In the genomic region with DNA sequence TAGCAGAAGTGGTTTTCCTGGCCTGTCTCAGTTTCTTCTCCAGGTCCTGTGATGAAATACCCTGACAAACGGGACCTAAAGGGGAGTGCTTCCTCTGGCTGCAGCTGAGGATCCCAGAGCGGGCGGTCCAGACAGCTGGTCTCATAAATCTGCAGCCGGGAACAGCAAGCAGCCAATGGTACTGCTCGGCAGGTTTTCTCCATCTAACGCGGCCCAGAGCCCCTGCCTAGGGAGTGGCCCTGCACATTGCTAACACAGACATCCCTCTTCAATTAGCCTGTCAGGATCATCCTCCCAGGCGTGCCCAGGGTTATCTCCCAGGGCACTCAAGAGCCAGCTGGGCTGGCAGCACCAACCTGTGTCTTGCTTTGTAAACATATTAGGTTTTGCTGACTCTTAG, we compare ENCODE assay signal across 12 mouse cellular contexts. TPM values are rescaled to one million over a fixed set of nuclear protein-coding genes. Genes with fewer than 3 reads are reported as not detected.
DNase-seq lines count a peak whose midpoint lies in the region; ATAC-seq and TF ChIP-seq lines count a peak whose summit lies in the region.
"Had no signal": no experiment of that assay in that cellular context is flagged by ENCODE, and none has a peak within 500 bp of the region (broad histone marks: within the 10 kb centered on the region; RNA-seq: fewer than 3 reads in every experiment).

No protein-coding gene starts in this region.

- no peaks in the 10 kb centered on the region for H3K9me3 ChIP-seq in kidney, postnatal 0 days (replicated peaks; ENCODE audit: low read length)
- 0 out of 2 replicates have a peak, but pooled peaks cover 2% of the 10 kb centered on the region for H3K9me3 ChIP-seq in embryonic facial prominence, embryonic 10.5 days
- no peaks in the 10 kb centered on the region for H3K9me3 ChIP-seq in hindbrain, embryonic 16.5 days (ENCODE audit: control insufficient read depth, low read length)
- no peaks in the 10 kb centered on the region for H3K9me3 ChIP-seq in neural tube, embryonic 11.5 days (ENCODE audit: control insufficient read depth, low read length)
- no peaks in the 10 kb centered on the region for H3K9me3 ChIP-seq in forebrain, embryonic 10.5 days

- no peak overlapping the region for H3K4me3 ChIP-seq in kidney, postnatal 0 days (replicated peaks; ENCODE audit: low read depth, low read length)
- no peak overlapping the region for H3K4me3 ChIP-seq in embryonic facial prominence, embryonic 10.5 days
- H3K4me3 ChIP-seq in hindbrain, embryonic 16.5 days (ENCODE audit: low read length), result no peak overlapping the region
- H3K4me3 ChIP-seq in neural tube, embryonic 11.5 days (ENCODE audit: low read depth, low read length), result no peak overlapping the region
- H3K4me3 ChIP-seq in forebrain, embryonic 10.5 days, result no peak overlapping the region

- 12% methylated on average over 8 of the region's 8 CpGs for WGBS in kidney, postnatal 0 days
- 48% methylated on average over 8 of the region's 8 CpGs for WGBS in embryonic facial prominence, embryonic 10.5 days
- 24% methylated on average over 8 of the region's 8 CpGs for WGBS in hindbrain, embryonic 16.5 days
- WGBS in neural tube, embryonic 11.5 days, result 1% methylated on average over 8 of the region's 8 CpGs
- WGBS in forebrain, embryonic 10.5 days, result 58% methylated on average over 8 of the region's 8 CpGs

- DNase-seq in kidney, postnatal 0 days (ENCODE audit: low spot score), result peak; percentile 84
- no peak for DNase-seq in kidney, adult 8-10 months
- peak; percentile 36 for DNase-seq in embryonic facial prominence, embryonic 10.5 days (ENCODE audit: low spot score)
- DNase-seq in neural tube, embryonic 11.5 days (ENCODE audit: low spot score), result peak; percentile 71
- DNase-seq in layer of hippocampus, adult 18-20 months (ENCODE audit: low spot score in 2 of 2), result no peak
- DNase-seq in heart, adult 9 months (ENCODE audit: low spot score in 2 of 2), result no peak
- no peak for DNase-seq in forebrain, embryonic 10.5 days (ENCODE audit: extremely low spot score, low spot score)
- DNase-seq: adrenal gland, postnatal 36 days; cerebellum, postnatal 25 days; kidney, postnatal 10 days; lung, postnatal 14 days had no signal

- ATAC-seq in kidney, postnatal 0 days (replicated peaks; ENCODE audit: low FRiP score, low read depth), result peak; percentile 59; the same call in 1 of the 2 replicates
- ATAC-seq in hindbrain, embryonic 16.5 days, result peak; percentile 48
- peak; percentile 88 for ATAC-seq in neural tube, embryonic 11.5 days (ENCODE audit: insufficient read depth, low FRiP score, low TSS enrichment)

- no peaks in the 10 kb centered on the region for H3K27me3 ChIP-seq in kidney, postnatal 0 days (ENCODE audit: insufficient read depth, low read length)
- no peaks in the 10 kb centered on the region for H3K27me3 ChIP-seq in embryonic facial prominence, embryonic 10.5 days (replicated peaks; ENCODE audit: low read depth, poor library complexity, severe bottlenecking)
- H3K27me3 ChIP-seq in hindbrain, embryonic 16.5 days (replicated peaks; ENCODE audit: control insufficient read depth, insufficient read depth, low read length), result no peaks in the 10 kb centered on the region
- H3K27me3 ChIP-seq in neural tube, embryonic 11.5 days (ENCODE audit: control insufficient read depth, insufficient read depth, low read length), result no peaks in the 10 kb centered on the region
- H3K27me3 ChIP-seq in forebrain, embryonic 10.5 days (ENCODE audit: poor library complexity, severe bottlenecking), result no peaks in the 10 kb centered on the region

- no peak overlapping the region for H3K9ac ChIP-seq in kidney, postnatal 0 days (ENCODE audit: low read depth, low read length)
- H3K9ac ChIP-seq in hindbrain, embryonic 16.5 days (ENCODE audit: low read depth, low read length), result peak overlapping the region; percentile 2; the same call in 1 of the 2 replicates
- no peak overlapping the region for H3K9ac ChIP-seq in neural tube, embryonic 11.5 days (ENCODE audit: low read length)

- H3K36me3 ChIP-seq in kidney, postnatal 0 days (ENCODE audit: insufficient read depth, low read length), result peaks cover 3% of the 10 kb centered on the region; the same call in 1 of the 2 replicates
- peaks cover 13% of the 10 kb centered on the region; the same call in 1 of the 2 replicates for H3K36me3 ChIP-seq in embryonic facial prominence, embryonic 10.5 days (replicated peaks)
- H3K36me3 ChIP-seq in hindbrain, embryonic 16.5 days (ENCODE audit: control insufficient read depth, insufficient read depth, low read length), result no peaks in the 10 kb centered on the region
- no peaks in the 10 kb centered on the region for H3K36me3 ChIP-seq in neural tube, embryonic 11.5 days (ENCODE audit: control insufficient read depth, insufficient read depth, low read length)
- H3K36me3 ChIP-seq in forebrain, embryonic 10.5 days (replicated peaks), result peaks cover 10% of the 10 kb centered on the region

- H3K4me2 ChIP-seq in kidney, postnatal 0 days (ENCODE audit: low read length), result no peak overlapping the region
- peak overlapping the region; percentile 1; the same call in 1 of the 2 replicates for H3K4me2 ChIP-seq in hindbrain, embryonic 16.5 days (ENCODE audit: low read length)
- no peak overlapping the region for H3K4me2 ChIP-seq in neural tube, embryonic 11.5 days (ENCODE audit: low read depth)

- no peaks in the 10 kb centered on the region for H3K4me1 ChIP-seq in kidney, postnatal 0 days (replicated peaks; ENCODE audit: insufficient read depth, low read length)
- H3K4me1 ChIP-seq in embryonic facial prominence, embryonic 10.5 days, result peaks cover 5% of the 10 kb centered on the region
- peaks cover 8% of the 10 kb centered on the region; the same call in 1 of the 2 replicates for H3K4me1 ChIP-seq in hindbrain, embryonic 16.5 days (ENCODE audit: control insufficient read depth, insufficient read depth, low read depth, low read length)
- H3K4me1 ChIP-seq in neural tube, embryonic 11.5 days (ENCODE audit: control insufficient read depth, insufficient read depth, low read length), result peaks cover 3% of the 10 kb centered on the region; the same call in 1 of the 2 replicates
- H3K4me1 ChIP-seq in forebrain, embryonic 10.5 days, result no peaks in the 10 kb centered on the region

- TF ChIP-seq CTCF in kidney, postnatal 0 days (IDR thresholded peaks at IDR 0.05; ENCODE audit: low read depth), result no peak

- no peak overlapping the region for H3K27ac ChIP-seq in kidney, postnatal 0 days
- 0 out of 2 replicates have a peak overlapping the region, but pooled peaks have one; percentile 19 for H3K27ac ChIP-seq in embryonic facial prominence, embryonic 10.5 days (replicated peaks)
- no peak overlapping the region for H3K27ac ChIP-seq in hindbrain, embryonic 16.5 days (ENCODE audit: low read depth, low read length)
- H3K27ac ChIP-seq in neural tube, embryonic 11.5 days (ENCODE audit: low read depth, low read length), result peak overlapping the region; percentile 40
- no peak overlapping the region for H3K27ac ChIP-seq in forebrain, embryonic 10.5 days

RNA-seq across cellular contexts. Expression of gene Trub1, which starts 38.3 kb away (rescaled TPM):
- polyA plus RNA-seq in kidney, postnatal 0 days (2015; fragmentation: Nextera tagmentation; extraction: Ambion mirVana), result 24.8 and 25.5 TPM in 2 replicates
- 21.7 and 25.6 TPM in 2 replicates for polyA plus RNA-seq in embryonic facial prominence, embryonic 10.5 days (2016; fragmentation: Nextera tagmentation; extraction: Ambion mirVana)
- 13.7 and 14.5 TPM in 2 replicates for polyA plus RNA-seq in hindbrain, embryonic 16.5 days (2015; fragmentation: Nextera tagmentation; extraction: Ambion mirVana)
- 15.1 and 19.0 TPM in 2 replicates for polyA plus RNA-seq in neural tube, embryonic 11.5 days (2014; fragmentation: Nextera tagmentation; extraction: Ambion mirVana)
- 10 to 100 TPM; 21.3 to 22.0 TPM for total RNA-seq in layer of hippocampus, adult 18-20 months (2021)
- polyA plus RNA-seq in forebrain, embryonic 10.5 days (2016; fragmentation: Nextera tagmentation; extraction: Ambion mirVana), result 23.4 and 25.0 TPM in 2 replicates

Comparison
In these comparisons a context has a peak if more than half of its experiments do, and no peak if none do; other contexts are left out.
1. DNase-seq: peak in kidney, postnatal 0 days (single experiment), embryonic facial prominence, embryonic 10.5 days (single experiment) and neural tube, embryonic 11.5 days (single experiment); none in kidney, adult 8-10 months (0 of 2), layer of hippocampus, adult 18-20 months (0 of 2), heart, adult 9 months (0 of 2) and forebrain, embryonic 10.5 days (single experiment).
2. H3K27ac ChIP-seq: peak in embryonic facial prominence, embryonic 10.5 days (single experiment) and neural tube, embryonic 11.5 days (single experiment); none in kidney, postnatal 0 days (single experiment), hindbrain, embryonic 16.5 days (single experiment) and forebrain, embryonic 10.5 days (single experiment).
3. Peak in every context shown above with its lines, with median percentiles within 50 percentile points of each other: ATAC-seq.